Comparison of ENCODE assay signal across 21 mouse cellular contexts in genomic region chr5:44080276-44081054, GRCm38 (mm10). TPM values are rescaled to one million over a fixed set of nuclear protein-coding genes. Genes with fewer than 3 reads are reported as not detected.
DNase-seq lines count a peak whose midpoint lies in the region; TF ChIP-seq lines count a peak whose summit lies in the region.
"Had no signal": no experiment of that assay in that cellular context is flagged by ENCODE, and none has a peak within 500 bp of the region (broad histone marks: within the 10 kb centered on the region; RNA-seq: fewer than 3 reads in every experiment).

No protein-coding gene starts in this region.

- H3K4me1 ChIP-seq in limb, embryonic 10.5 days = peaks cover 16% of the 10 kb centered on the region
- H3K4me1 ChIP-seq: heart, embryonic 15.5 days; liver, embryonic 15.5 days; midbrain, embryonic 15.5 days; neural tube, embryonic 15.5 days had no signal

- peak; percentile 33 for DNase-seq in cerebellum, adult 9-11 months
- DNase-seq in cerebellum, postnatal 14 days = no peak
- no peak for DNase-seq in layer of hippocampus, adult 2 months (ENCODE audit: low spot score in 2 of 2)
- no peak for DNase-seq in layer of hippocampus, postnatal 36 days
- DNase-seq in brain, adult 2 months (ENCODE audit: low read depth, low spot score) = peak; percentile 63
- DNase-seq in retina, postnatal 7 days (ENCODE audit: low read depth, low spot score) = peak; percentile 88
- DNase-seq in urinary bladder, adult 2 months (ENCODE audit: low spot score) = no peak
- no peak for DNase-seq in limb, embryonic 10.5 days (ENCODE audit: low spot score)
- DNase-seq: adrenal gland, adult 8-10 months; cerebellum, adult 11-12 months; cerebellum, postnatal 25 days; kidney, adult 2 months; kidney, postnatal 36 days; lung, embryonic 14.5 days; lung, postnatal 14 days had no signal

- no peaks in the 10 kb centered on the region for H3K9me3 ChIP-seq in limb, embryonic 10.5 days (replicated peaks)
- H3K9me3 ChIP-seq: heart, embryonic 10.5 days; heart, embryonic 15.5 days; limb, embryonic 12.5 days; liver, embryonic 15.5 days; midbrain, embryonic 15.5 days; neural tube, embryonic 15.5 days had no signal

- H3K27ac ChIP-seq in layer of hippocampus, adult 2 months = peak overlapping the region; percentile 7; the same call in 1 of the 2 replicates
- H3K27ac ChIP-seq in limb, embryonic 10.5 days = no peak overlapping the region
- H3K27ac ChIP-seq: heart, embryonic 10.5 days; heart, embryonic 15.5 days; limb, embryonic 12.5 days; liver, embryonic 15.5 days; midbrain, embryonic 15.5 days; neural tube, embryonic 15.5 days had no signal

- peaks cover 67% of the 10 kb centered on the region for H3K36me3 ChIP-seq in limb, embryonic 10.5 days
- H3K36me3 ChIP-seq: heart, embryonic 15.5 days; liver, embryonic 15.5 days; midbrain, embryonic 15.5 days; neural tube, embryonic 15.5 days had no signal

- TF ChIP-seq CTCF in layer of hippocampus, adult 2 months (conservative IDR thresholded peaks at IDR 0.05) = no peak

- H3K4me3 ChIP-seq in layer of hippocampus, adult 2 months = no peak overlapping the region
- no peak overlapping the region for H3K4me3 ChIP-seq in limb, embryonic 10.5 days
- H3K4me3 ChIP-seq: heart, embryonic 10.5 days; heart, embryonic 15.5 days; limb, embryonic 12.5 days; liver, embryonic 15.5 days; midbrain, embryonic 15.5 days; neural tube, embryonic 15.5 days had no signal

- WGBS in limb, embryonic 10.5 days = 88% methylated on average over 8 of the region's 8 CpGs

- no peaks in the 10 kb centered on the region for H3K27me3 ChIP-seq in limb, embryonic 10.5 days (ENCODE audit: low read depth, poor library complexity, severe bottlenecking)
- H3K27me3 ChIP-seq: heart, embryonic 15.5 days; limb, embryonic 12.5 days; liver, embryonic 15.5 days; midbrain, embryonic 15.5 days; neural tube, embryonic 15.5 days had no signal

RNA-seq across cellular contexts. Expression of gene Prom1, which starts 21.4 kb away (rescaled TPM):
- total RNA-seq in layer of hippocampus, adult 2 months (2021) = 10 to 100 TPM; 17.9 to 18.3 TPM
- total RNA-seq in layer of hippocampus, postnatal 36 days (2021) = 10 to 100 TPM; 19.1 to 20.8 TPM
- polyA plus RNA-seq in urinary bladder, adult 2 months (2012; rRNA removed) = 3.9 and 4.5 TPM in 2 replicates
- polyA plus RNA-seq in limb, embryonic 10.5 days (2016; fragmentation: Nextera tagmentation; extraction: Ambion mirVana) = 94.6 and 120 TPM in 2 replicates

Comparison
In these comparisons a context has a peak if more than half of its experiments do, and no peak if none do; other contexts are left out.
1. DNase-seq: peak in cerebellum, adult 9-11 months (single experiment), brain, adult 2 months (single experiment) and retina, postnatal 7 days (single experiment); none in cerebellum, postnatal 14 days (0 of 2), layer of hippocampus, adult 2 months (0 of 2), layer of hippocampus, postnatal 36 days (0 of 2), urinary bladder, adult 2 months (single experiment) and limb, embryonic 10.5 days (single experiment).